Mouse (Mus musculus) kidney, postnatal 25 days (tissue): ENCODE measurements around the gene Cdk19.
"Not testable (repeated sequence)": the region's sequence is repeated elsewhere in the genome, so short reads cannot be mapped to it uniquely, and the experiment has no call there.

ENCODE experiments used
- DNase-seq, 2 experiments: peaks; one replicate each; pipeline ENCODE4 v3.0.0; 2021; ENCODE audit warnings: mixed read lengths in 2 of 2

Cdk19 gene

DNA sequence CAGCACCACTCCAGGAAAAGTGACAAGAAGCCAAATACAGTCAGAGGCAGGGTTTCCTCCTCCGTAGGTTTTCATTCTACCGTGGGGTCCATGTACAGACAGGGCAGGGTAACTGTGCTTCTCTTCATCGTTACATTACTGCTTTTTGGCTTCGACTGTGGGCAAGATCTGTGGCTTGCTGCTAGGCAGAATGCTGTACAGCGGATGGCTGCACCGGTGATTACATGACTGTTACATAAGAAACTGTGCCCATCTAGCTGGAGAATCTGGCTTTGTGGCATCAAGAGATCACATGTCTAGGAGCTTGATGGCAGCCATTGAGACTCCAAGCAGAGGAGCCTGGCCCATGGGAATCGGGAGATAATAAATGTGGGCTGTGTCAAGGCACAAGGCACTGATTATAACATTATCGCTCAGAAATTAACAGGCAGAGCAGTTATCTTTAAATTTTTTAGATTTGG is 187.0 kb downstream of the Cdk19 start:
- no peak for DNase-seq

- DNase-seq = no peak
These were observed 187.6 kb downstream of the Cdk19 start for GRCm38 (mm10) chr10:40526986-40527385.

DNA sequence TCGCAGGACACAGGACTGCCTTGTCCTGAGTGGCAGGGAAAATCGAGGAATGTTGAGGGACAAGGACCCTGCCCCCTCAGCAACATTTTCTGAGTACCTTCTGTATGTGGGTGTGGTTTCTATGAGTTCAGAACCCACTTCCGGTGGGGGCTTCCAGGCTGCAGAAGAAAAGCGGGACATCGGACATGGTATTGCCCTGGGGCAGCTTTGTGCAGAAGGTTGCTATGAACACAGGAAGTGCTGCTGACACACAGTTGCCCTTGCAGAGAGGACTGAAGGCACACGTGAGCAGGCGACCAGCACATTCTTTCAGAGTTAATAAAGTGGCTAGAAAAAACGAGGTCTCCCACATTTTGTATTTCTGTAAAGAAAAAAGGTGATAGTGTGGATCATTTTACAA is 188.2 kb downstream of the Cdk19 start:
- DNase-seq = no peak

GRCm38 (mm10) chr10:40528668-40529067 is 189.3 kb downstream of the Cdk19 start:
- DNase-seq = no peak

DNA sequence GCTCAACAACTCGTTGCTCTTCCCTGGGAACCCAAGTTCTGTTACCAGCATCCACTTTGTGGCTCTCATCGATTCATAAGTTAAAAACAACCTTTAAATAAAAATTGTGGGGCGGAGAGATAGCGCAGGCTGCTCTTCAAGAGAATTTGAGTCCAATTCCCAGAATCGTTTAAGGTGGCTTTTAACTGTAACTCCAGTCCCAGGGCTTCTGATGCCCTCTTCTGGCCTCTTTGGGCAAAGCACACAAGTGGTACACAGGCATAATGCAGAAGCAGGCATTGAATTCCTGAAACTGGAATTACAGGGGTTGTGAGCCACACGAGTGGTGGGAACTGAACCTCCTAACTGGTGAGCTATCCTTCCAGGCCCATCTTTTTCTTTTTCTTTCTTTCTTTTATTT is 190.3 kb downstream of the Cdk19 start:
- peak; percentile 57 to 77 for DNase-seq

DNA sequence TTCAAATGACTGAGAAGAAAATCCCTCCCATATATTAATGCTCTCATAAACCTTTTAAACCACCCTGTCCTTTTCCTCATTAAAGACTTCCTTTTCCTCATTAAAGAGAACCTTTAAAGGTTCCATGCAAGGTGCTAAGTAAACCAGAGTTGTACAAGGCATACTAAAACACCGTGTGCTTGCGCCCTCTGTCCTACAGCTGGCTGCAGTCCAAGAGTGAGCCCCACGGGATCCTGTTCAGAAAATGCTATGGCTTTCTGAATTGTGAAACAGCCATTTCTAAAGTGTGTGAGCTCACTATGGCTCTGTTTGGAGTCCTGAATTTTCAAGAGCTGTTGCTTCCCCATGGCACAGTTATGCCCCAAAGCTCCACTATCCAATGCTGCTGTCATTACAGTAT is 191.3 kb downstream of the Cdk19 start:
- DNase-seq = no peak

GRCm38 (mm10) chr10:40532586-40532985 is 193.2 kb downstream of the Cdk19 start:
- DNase-seq = not testable (repeated sequence)
